Comparison of ENCODE assay signal across 15 mouse cellular contexts in genomic region chr7:81356360-81356759, GRCm38 (mm10).
"Had no signal": no experiment of that assay in that cellular context is flagged by ENCODE, and none has a peak within 500 bp of the region (broad histone marks: within the 10 kb centered on the region; RNA-seq: fewer than 3 reads in every experiment).

No protein-coding gene starts in this region.

- H3K27ac ChIP-seq: lung, embryonic 15.5 days; macrophage; midbrain, embryonic 13.5 days; midbrain, embryonic 15.5 days; neural tube, embryonic 12.5 days had no signal

- H3K4me2 ChIP-seq: lung, embryonic 15.5 days; midbrain, embryonic 11.5 days; midbrain, embryonic 13.5 days; midbrain, embryonic 15.5 days; neural tube, embryonic 12.5 days had no signal

- H3K4me1 ChIP-seq: lung, embryonic 15.5 days; midbrain, embryonic 13.5 days; midbrain, embryonic 15.5 days; neural tube, embryonic 12.5 days had no signal

- ATAC-seq: liver, postnatal 0 days; midbrain, embryonic 13.5 days; midbrain, embryonic 15.5 days had no signal

- H3K4me3 ChIP-seq: lung, embryonic 15.5 days; megakaryocyte, embryonic 14.5 days; midbrain, embryonic 13.5 days; midbrain, embryonic 15.5 days; neural tube, embryonic 12.5 days had no signal

- DNase-seq: liver, postnatal 0 days; lung, adult 2 months; lung, postnatal 14 days; right cerebral cortex, postnatal 14 days; spleen, adult 18-20 months; thymus, adult 18-20 months; thymus, postnatal 25 days; thymus, postnatal 4 days had no signal

- H3K9me3 ChIP-seq: lung, embryonic 15.5 days; megakaryocyte, embryonic 14.5 days; midbrain, embryonic 13.5 days; midbrain, embryonic 15.5 days; neural tube, embryonic 12.5 days had no signal

- H3K36me3 ChIP-seq: lung, embryonic 15.5 days; midbrain, embryonic 13.5 days; midbrain, embryonic 15.5 days; neural tube, embryonic 12.5 days had no signal

- H3K9ac ChIP-seq: liver, postnatal 0 days; lung, embryonic 15.5 days; midbrain, embryonic 13.5 days; midbrain, embryonic 15.5 days; neural tube, embryonic 12.5 days had no signal

- H3K27me3 ChIP-seq: lung, embryonic 15.5 days; midbrain, embryonic 13.5 days; midbrain, embryonic 15.5 days; neural tube, embryonic 12.5 days had no signal
